Mouse (Mus musculus) heart, embryonic 14.5 days (tissue): ENCODE data around the gene Eif3l. TPM values are rescaled to one million over a fixed set of nuclear protein-coding genes. Genes with fewer than 3 reads are reported as not detected.

Experiments used
- ATAC-seq: fragments of 200-750 bp; cut with Nextera tagmentation; 2 replicates; pipeline ENCODE4 v1.8.0; 2017; ENCODE audit warnings: low read depth, moderate TSS enrichment; ENCODE audit not compliant: insufficient number of reproducible peaks, insufficient read depth, low FRiP score
- H3K27ac ChIP-seq, 2 experiments: fragments of 200-500 bp in 1 of 2; fragments of 300-500 bp in 1 of 2; sonication (generic) in 1 of 2; replicated peaks in 1 of 2; 2 replicates each; pipeline ENCODE4 v1.5.1; 2012 to 2014; ENCODE audit warnings: low read depth in 2 of 2, low read length in 2 of 2, control low read depth in 1 of 2, mild to moderate bottlenecking in 1 of 2, mixed read lengths in 1 of 2; ENCODE audit not compliant: control insufficient read depth in 1 of 2, insufficient read depth in 1 of 2
- H3K27me3 ChIP-seq: fragments of 300-500 bp; sonication (generic); 2 replicates; pipeline ENCODE4 v1.6.1; 2014; ENCODE audit warnings: mild to moderate bottlenecking, low read length, control low read depth; ENCODE audit not compliant: control insufficient read depth, insufficient read depth
- H3K36me3 ChIP-seq: fragments of 300-500 bp; sonication (generic); 2 replicates; pipeline ENCODE4 v1.6.1; 2014; ENCODE audit warnings: mild to moderate bottlenecking, control low read depth, low read length, mixed read lengths; ENCODE audit not compliant: control insufficient read depth, insufficient read depth
- H3K4me1 ChIP-seq, 2 experiments: fragments of 200-500 bp in 1 of 2; fragments of 300-500 bp in 1 of 2; sonication (generic) in 1 of 2; 2 replicates each; pipeline ENCODE4 v1.6.1; 2012 to 2014; ENCODE audit warnings: low read length in 2 of 2, control low read depth in 1 of 2, mixed read lengths in 1 of 2; ENCODE audit not compliant: control insufficient read depth in 2 of 2, insufficient read depth in 2 of 2
- H3K4me2 ChIP-seq: fragments of 300-500 bp; sonication (generic); 2 replicates; pipeline ENCODE4 v1.6.1; 2014; ENCODE audit warnings: mild to moderate bottlenecking, low read length
- H3K4me3 ChIP-seq, 2 experiments: fragments of 200-500 bp in 1 of 2; fragments of 300-500 bp in 1 of 2; sonication (generic) in 1 of 2; 2 replicates each; pipeline ENCODE4 v1.5.1; 2012 to 2014; ENCODE audit warnings: low read length in 2 of 2, mild to moderate bottlenecking in 2 of 2, control low read depth in 1 of 2, low read depth in 1 of 2, moderate library complexity in 1 of 2; ENCODE audit not compliant: control insufficient read depth in 1 of 2, insufficient read depth in 1 of 2
- H3K9ac ChIP-seq: fragments of 300-500 bp; sonication (generic); 2 replicates; pipeline ENCODE4 v1.6.1; 2014; ENCODE audit warnings: mild to moderate bottlenecking, low read length
- H3K9me3 ChIP-seq: fragments of 300-500 bp; sonication (generic); 2 replicates; pipeline ENCODE4 v1.6.1; 2016; ENCODE audit warnings: low read length, control low read depth; ENCODE audit not compliant: control insufficient read depth
- WGBS: fragments of 180-500 bp; shearing (Covaris S2); extraction: QIAGEN DNeasy Blood & Tissue Kit; methylation state at CpG from one replicate; pipeline ENCODE4 v1.1.7; 2014; 5-methylcytosine and 5-hydroxymethylcytosine counted together
- polyA plus RNA-seq: library from polyadenylated mRNA; unstranded; fragments of >200 nt; fragmentation: Nextera tagmentation; extraction: Ambion mirVana; gene quantifications from 2 replicates; pipeline ENCODE4 v1.2.1, GENCODE M21; 2014

The Eif3l gene
- polyA plus RNA-seq, 1 experiment from 2014 or later, result 153 TPM

DNA sequence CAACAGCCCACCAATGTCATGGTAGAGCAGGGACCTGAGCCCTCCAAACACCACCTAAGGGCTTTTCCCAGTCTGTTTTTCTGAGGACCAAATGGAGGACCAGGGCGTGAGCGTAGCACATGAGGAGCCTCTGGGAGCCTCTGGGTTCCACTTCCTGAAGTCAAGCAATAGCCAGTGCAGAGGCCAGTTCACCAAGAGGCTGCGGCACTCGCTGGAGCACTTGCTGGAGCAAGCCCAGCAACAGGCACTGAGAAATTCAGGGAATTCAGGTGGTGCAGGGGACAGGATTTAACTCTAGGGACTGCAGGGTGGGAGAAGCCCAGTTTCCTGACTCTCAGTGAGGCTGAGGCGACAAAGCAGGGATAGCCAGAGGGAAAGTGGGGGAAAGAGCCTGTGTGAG, 23.2 kb downstream of the Eif3l start:
- Histone ChIP-seq H3K4me1 (peaks cover 54 to 70% of the 10 kb centered on the region in 2 experiments), H3K9ac (peak overlapping the region; percentile 65), H3K36me3 (peaks cover 29% of the 10 kb centered on the region), H3K4me3 (no peak overlapping the region), H3K27ac (peak overlapping the region; percentile 96 to 99), H3K9me3 (no peaks in the 10 kb centered on the region), H3K27me3 (no peaks in the 10 kb centered on the region), H3K4me2 (peak overlapping the region; percentile 45)
- no peak for ATAC-seq
- WGBS, result 25% methylated on average over 5 of the region's 5 CpGs

DNA sequence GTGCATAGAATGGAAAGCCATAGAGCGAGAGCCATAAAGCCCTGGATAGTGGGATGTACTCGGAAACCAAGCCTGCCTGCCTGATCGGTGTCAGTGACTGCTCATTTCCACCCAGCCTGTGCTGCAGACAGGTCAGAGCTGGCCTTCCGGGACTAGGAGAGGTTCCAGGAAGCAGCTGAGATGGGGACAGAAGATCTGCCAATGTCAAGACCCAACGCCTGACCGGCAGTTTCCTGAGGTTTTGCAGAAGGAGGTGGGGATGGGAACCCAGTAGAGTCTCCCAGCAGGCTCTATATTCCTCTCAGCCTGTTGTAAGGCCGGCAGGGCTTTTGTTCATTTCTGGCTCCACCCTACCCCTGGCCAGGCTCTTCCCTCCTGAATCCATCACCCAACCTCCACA, 23.9 kb downstream of the Eif3l start:
- no peaks in the 10 kb centered on the region for H3K9me3 ChIP-seq
- ATAC-seq, result peak; percentile 23; the same call in 1 of the 2 replicates
- H3K27ac ChIP-seq, result peak overlapping the region; percentile 96 to 99
- WGBS, result 24% methylated on average over 7 of the region's 7 CpGs
- H3K4me2 ChIP-seq, result peak overlapping the region; percentile 35
- no peaks in the 10 kb centered on the region for H3K27me3 ChIP-seq
- H3K9ac ChIP-seq, result peak overlapping the region; percentile 65; the same call in 1 of the 2 replicates
- no peak overlapping the region for H3K4me3 ChIP-seq
- H3K36me3 ChIP-seq, result peaks cover 22% of the 10 kb centered on the region
- H3K4me1 ChIP-seq, result peaks cover 54 to 68% of the 10 kb centered on the region in 2 experiments

DNA sequence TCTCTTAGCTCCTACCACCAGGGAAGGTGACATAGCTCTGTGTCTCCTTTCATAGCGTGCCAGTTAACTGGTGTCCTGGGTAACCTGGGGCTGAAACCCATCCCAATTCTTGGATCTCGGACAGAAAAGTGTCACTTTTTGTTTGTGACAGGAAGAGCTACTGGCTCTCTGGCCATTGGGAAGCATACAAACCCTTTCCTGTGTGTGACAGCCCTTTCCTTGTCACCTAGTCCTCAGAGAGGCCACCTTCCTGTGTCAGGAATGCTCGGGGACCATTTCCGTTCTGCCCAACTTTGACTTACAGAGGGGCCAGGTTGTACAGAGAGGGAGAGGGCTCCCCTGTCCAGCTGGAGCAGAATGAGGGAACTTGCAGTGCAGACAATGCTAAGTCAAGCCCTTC, 24.5 kb downstream of the Eif3l start:
- Histone ChIP-seq H3K27me3 (no peaks in the 10 kb centered on the region), H3K9ac (no peak overlapping the region; the same call in 1 of the 2 replicates), H3K4me3 (no peak overlapping the region), H3K36me3 (peaks cover 16% of the 10 kb centered on the region), H3K9me3 (no peaks in the 10 kb centered on the region), H3K4me2 (peak overlapping the region; percentile 5), H3K4me1 (peaks cover 54 to 68% of the 10 kb centered on the region in 2 experiments), H3K27ac (peak overlapping the region; percentile 96 to 99)
- ATAC-seq, result no peak
- 58% methylated on average over 4 of the region's 4 CpGs for WGBS

DNA sequence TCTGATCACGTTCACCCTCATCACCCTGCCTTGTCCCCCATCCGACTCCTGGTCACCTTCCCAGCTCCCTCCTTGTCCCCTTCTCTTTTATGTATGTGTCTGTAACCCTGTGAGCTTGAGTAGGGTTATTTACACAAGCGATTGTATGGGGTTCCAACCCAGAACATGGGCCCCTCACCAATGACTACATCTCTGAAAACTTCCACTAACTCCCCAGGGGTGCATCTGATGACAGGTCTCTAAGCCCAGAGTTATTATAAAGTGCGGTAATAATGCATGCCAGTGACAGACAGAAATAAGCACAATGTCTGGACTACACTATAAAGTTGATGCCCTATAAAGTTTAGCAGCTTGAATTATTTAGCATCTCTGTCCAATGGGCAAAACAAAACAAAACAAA, 25.4 kb downstream of the Eif3l start:
- Histone ChIP-seq H3K4me1 (peaks cover 54 to 68% of the 10 kb centered on the region in 2 experiments), H3K27me3 (no peaks in the 10 kb centered on the region), H3K36me3 (peaks cover 8% of the 10 kb centered on the region), H3K27ac (peak overlapping the region in 1 of 2 experiments; percentile 99; a peak in 2 of 4 replicates), H3K4me2 (no peak overlapping the region), H3K4me3 (no peak overlapping the region), H3K9ac (no peak overlapping the region), H3K9me3 (no peaks in the 10 kb centered on the region)
- 69% methylated on average over 4 of the region's 4 CpGs for WGBS
- ATAC-seq, result no peak

DNA sequence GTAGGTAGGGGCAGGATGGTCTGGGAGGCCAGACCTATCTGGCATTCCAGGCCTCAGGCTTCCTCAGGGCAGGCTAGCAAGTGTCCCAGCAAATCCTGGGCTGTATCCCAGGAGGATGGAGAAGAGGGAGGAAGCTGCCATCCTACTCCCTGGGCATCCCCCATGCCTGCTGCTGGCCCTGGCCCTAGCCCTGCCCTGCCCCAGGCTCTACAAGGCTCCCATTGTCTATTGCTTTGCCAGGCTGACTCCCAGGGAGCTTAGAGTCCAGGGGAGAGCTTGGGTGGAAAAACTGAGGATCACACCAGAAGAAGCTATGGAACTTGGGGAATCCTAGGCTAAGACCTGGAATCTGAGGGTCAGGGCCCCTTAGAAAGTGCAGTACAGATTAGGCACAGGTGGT, 26.6 kb downstream of the Eif3l start:
- no peak for ATAC-seq
- no peak overlapping the region for H3K4me2 ChIP-seq
- H3K27ac ChIP-seq, result peak overlapping the region; percentile 26 to 99; a peak in 3 of 4 replicates
- no peaks in the 10 kb centered on the region for H3K9me3 ChIP-seq
- no peak overlapping the region for H3K4me3 ChIP-seq
- peaks cover 50 to 60% of the 10 kb centered on the region in 2 experiments for H3K4me1 ChIP-seq
- H3K27me3 ChIP-seq, result no peaks in the 10 kb centered on the region
- no peaks in the 10 kb centered on the region for H3K36me3 ChIP-seq
- H3K9ac ChIP-seq, result peak overlapping the region; percentile 42; the same call in 1 of the 2 replicates

DNA sequence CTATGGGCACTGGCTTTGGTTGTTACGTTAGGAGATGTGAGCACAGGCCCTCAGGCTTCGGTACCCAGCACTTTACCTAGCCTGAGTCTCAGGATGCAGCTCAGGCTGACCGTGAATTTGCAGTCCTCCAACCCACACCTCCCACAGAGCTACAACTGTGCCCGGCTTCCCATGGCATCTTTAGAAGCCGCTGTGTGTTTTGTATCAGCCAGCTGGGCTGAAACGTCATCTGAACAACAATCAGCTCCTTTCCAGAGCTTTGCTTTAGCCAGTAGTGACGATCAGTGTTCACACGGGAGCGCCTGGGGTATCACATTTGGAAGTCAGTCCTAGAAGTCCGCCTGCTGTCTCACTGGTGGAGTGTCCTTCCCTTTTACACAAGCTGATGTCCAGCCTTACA, 28.3 kb downstream of the Eif3l start:
- H3K36me3 ChIP-seq, result no peaks in the 10 kb centered on the region
- no peak for ATAC-seq
- H3K4me3 ChIP-seq, result no peak overlapping the region
- no peak overlapping the region for H3K9ac ChIP-seq
- H3K9me3 ChIP-seq, result no peaks in the 10 kb centered on the region
- WGBS, result 77% methylated on average over 10 of the region's 10 CpGs
- no peak overlapping the region for H3K27ac ChIP-seq
- H3K27me3 ChIP-seq, result no peaks in the 10 kb centered on the region
- H3K4me1 ChIP-seq, result peaks cover 40 to 50% of the 10 kb centered on the region in 2 experiments
- no peak overlapping the region for H3K4me2 ChIP-seq

DNA sequence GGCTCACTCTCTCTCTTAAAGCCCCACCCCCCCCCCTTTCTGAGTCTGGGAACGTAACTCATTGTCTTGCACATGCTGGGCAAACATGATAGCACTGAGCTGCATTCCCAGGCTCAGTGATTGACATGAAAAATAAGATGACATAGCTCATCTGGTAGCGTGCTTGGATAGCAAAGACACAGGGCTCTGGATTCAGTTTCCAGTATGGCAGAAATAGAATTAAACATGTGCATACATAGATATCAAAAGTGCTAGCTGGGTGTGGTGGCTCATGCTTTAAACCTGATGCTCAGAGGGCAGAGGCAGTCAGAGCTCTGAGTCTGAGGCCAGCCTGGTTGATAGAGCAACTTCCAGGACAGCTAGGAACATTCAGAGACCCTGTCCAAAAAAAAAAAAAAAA, 30.8 kb downstream of the Eif3l start:
- Histone ChIP-seq H3K27ac (0 out of 4 replicates have a peak overlapping the region, but pooled peaks of 1 of the 2 experiments have one; percentile 2), H3K4me2 (no peak overlapping the region), H3K9ac (no peak overlapping the region), H3K9me3 (no peaks in the 10 kb centered on the region), H3K27me3 (no peaks in the 10 kb centered on the region), H3K4me3 (no peak overlapping the region), H3K36me3 (no peaks in the 10 kb centered on the region), H3K4me1 (peaks cover 29 to 36% of the 10 kb centered on the region in 2 experiments)
- ATAC-seq, result no peak
- 26% methylated on average over 2 of the region's 2 CpGs for WGBS

DNA sequence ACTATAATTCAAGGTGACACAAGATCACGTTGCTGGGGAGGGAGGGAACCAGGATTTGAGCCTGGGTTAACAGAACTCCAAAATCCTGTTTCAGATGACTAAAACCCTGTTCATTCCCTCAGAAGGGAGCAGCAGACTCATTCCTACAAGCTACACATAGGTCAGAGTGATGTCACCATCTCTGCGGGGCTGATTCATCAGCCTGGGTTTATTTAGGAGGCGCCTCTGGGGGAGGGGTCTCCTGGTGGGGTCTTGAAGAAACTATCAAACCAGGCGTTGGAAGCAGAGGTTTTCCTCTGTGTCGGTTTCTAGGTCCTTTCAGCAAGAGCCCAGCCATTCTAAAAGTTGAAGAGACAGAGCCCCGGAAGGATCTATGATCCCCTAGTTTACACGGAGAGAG, 33.0 kb downstream of the Eif3l start:
- Histone ChIP-seq H3K36me3 (peaks cover 5% of the 10 kb centered on the region), H3K4me3 (peak overlapping the region; percentile 94 to 95; a peak in 3 of 4 replicates), H3K27me3 (no peaks in the 10 kb centered on the region), H3K9ac (peak overlapping the region; percentile 99), H3K9me3 (no peaks in the 10 kb centered on the region), H3K4me2 (peak overlapping the region; percentile 95), H3K4me1 (peaks cover 26 to 37% of the 10 kb centered on the region in 2 experiments), H3K27ac (peak overlapping the region; percentile 80 to 98)
- no peak for ATAC-seq
- WGBS, result 15% methylated on average over 7 of the region's 7 CpGs
